Mouse (Mus musculus) MEL (cell line): ENCODE measurements around the gene Gm26897. TPM values are rescaled to one million over a fixed set of nuclear protein-coding genes. Genes with fewer than 3 reads are reported as not detected.

Experiments used
- DNase-seq: peaks from one replicate; pipeline ENCODE4 v3.0.0; 2011; ENCODE audit warnings: low read depth, low spot score
- H3K27ac ChIP-seq: 2 replicates; pipeline ENCODE4 v1.5.1; 2012; ENCODE audit warnings: low read depth, mild to moderate bottlenecking, control low read depth, low read length, moderate library complexity; ENCODE audit not compliant: control insufficient read depth
- H3K27me3 ChIP-seq, 2 experiments: fragments of 150-350 bp in 1 of 2; sonication (generic) in 1 of 2; 2 replicates each; pipeline ENCODE4 v1.6.1; 2012; ENCODE audit warnings: low read length in 2 of 2, mild to moderate bottlenecking in 2 of 2, improper control_type of control experiment in 1 of 2, moderate library complexity in 1 of 2; ENCODE audit not compliant: insufficient read depth in 2 of 2, control insufficient read depth in 1 of 2
- H3K36me3 ChIP-seq, 2 experiments: 2 replicates each; pipeline ENCODE4 v1.6.1; 2012 to 2014; ENCODE audit warnings: low read length in 2 of 2, improper control_type of control experiment in 1 of 2, inconsistent platforms in 1 of 2, mild to moderate bottlenecking in 1 of 2; ENCODE audit not compliant: insufficient read depth in 2 of 2, control insufficient read depth in 1 of 2
- H3K4me1 ChIP-seq, 2 experiments: fragments of 150-350 bp in 1 of 2; sonication (generic) in 1 of 2; 2 replicates each; pipeline ENCODE4 v1.6.1; 2012; ENCODE audit warnings: low read length in 2 of 2, improper control_type of control experiment in 1 of 2, mild to moderate bottlenecking in 1 of 2; ENCODE audit not compliant: insufficient read depth in 2 of 2, control insufficient read depth in 1 of 2
- H3K4me3 ChIP-seq, 2 experiments: fragments of 150-350 bp in 1 of 2; sonication (generic) in 1 of 2; 2 replicates each; pipeline ENCODE4 v1.5.1; 2012; ENCODE audit warnings: low read depth in 2 of 2, low read length in 2 of 2, mild to moderate bottlenecking in 2 of 2, moderate library complexity in 2 of 2, control low read depth in 1 of 2, improper control_type of control experiment in 1 of 2; ENCODE audit not compliant: control insufficient read depth in 1 of 2, insufficient read depth in 1 of 2
- H3K79me2 ChIP-seq: 2 replicates; pipeline ENCODE4 v1.6.1; 2012; ENCODE audit warnings: mild to moderate bottlenecking, low read length, moderate library complexity; ENCODE audit not compliant: control insufficient read depth, poor library complexity, insufficient read depth
- H3K9ac ChIP-seq: 2 replicates; pipeline ENCODE4 v1.6.1; 2012; ENCODE audit warnings: low read depth, mild to moderate bottlenecking, control low read depth, low read length, moderate library complexity; ENCODE audit not compliant: control insufficient read depth, poor library complexity, severe bottlenecking
- H3K9me3 ChIP-seq: fragments of 150-350 bp; sonication (generic); replicated peaks from 2 replicates; pipeline ENCODE4 v1.6.1; 2012; ENCODE audit warnings: mild to moderate bottlenecking, low read length, improper control_type of control experiment, moderate library complexity; ENCODE audit not compliant: insufficient read depth
- CHD2 ChIP-seq: IDR thresholded peaks from 2 replicates; pipeline ENCODE4 v1.6.1; 2011; ENCODE audit warnings: low read length, improper control_type of control experiment
- CTCF ChIP-seq, 3 experiments: IDR thresholded peaks in 2 of 3; conservative IDR thresholded peaks in 1 of 3; 2 replicates each; pipeline ENCODE4 v1.5.1; 2011 to 2012; ENCODE audit warnings: low read length in 3 of 3, low read depth in 2 of 3, mild to moderate bottlenecking in 2 of 3, improper control_type of control experiment in 1 of 3, inconsistent platforms in 1 of 3, mixed read lengths in 1 of 3, moderate library complexity in 1 of 3; ENCODE audit not compliant: control insufficient read depth in 1 of 3, insufficient read depth in 1 of 3, poor library complexity in 1 of 3, severe bottlenecking in 1 of 3
- EP300 ChIP-seq, 2 experiments: IDR thresholded peaks; 2 replicates each; pipeline ENCODE4 v1.6.1; 2011; ENCODE audit warnings: improper control_type of control experiment in 2 of 2, low read length in 2 of 2, low read depth in 1 of 2, mild to moderate bottlenecking in 1 of 2
- ETS1 ChIP-seq: IDR thresholded peaks from 2 replicates; pipeline ENCODE4 v1.6.1; 2012; ENCODE audit warnings: low read depth, mild to moderate bottlenecking, inconsistent platforms, low read length, improper control_type of control experiment, moderate library complexity
- HCFC1 ChIP-seq: IDR thresholded peaks from 2 replicates; pipeline ENCODE4 v1.6.1; 2012; ENCODE audit warnings: low read depth, mild to moderate bottlenecking, inconsistent platforms, low read length, improper control_type of control experiment, moderate library complexity
- JUND ChIP-seq: IDR thresholded peaks from 2 replicates; pipeline ENCODE4 v1.6.1; 2011; ENCODE audit warnings: low read depth, mild to moderate bottlenecking, improper control_type of control experiment, low read length
- KAT2A ChIP-seq: conservative IDR thresholded peaks from 2 replicates; pipeline ENCODE4 v1.6.1; 2012; ENCODE audit warnings: low read depth, low read length, improper control_type of control experiment, inconsistent platforms
- MAFK ChIP-seq: IDR thresholded peaks from 2 replicates; pipeline ENCODE4 v1.6.1; 2011; ENCODE audit warnings: low read depth, mild to moderate bottlenecking, low read length, improper control_type of control experiment, borderline replicate concordance
- MAX ChIP-seq: IDR thresholded peaks from 2 replicates; pipeline ENCODE4 v1.6.1; 2011; ENCODE audit warnings: low read length, improper control_type of control experiment
- MAZ ChIP-seq: IDR thresholded peaks from 2 replicates; pipeline ENCODE4 v1.6.1; 2012; ENCODE audit warnings: low read depth, mild to moderate bottlenecking, inconsistent platforms, low read length, improper control_type of control experiment
- MYB ChIP-seq: IDR thresholded peaks from 2 replicates; pipeline ENCODE4 v1.6.1; 2011; ENCODE audit warnings: mild to moderate bottlenecking, low read depth, low read length, improper control_type of control experiment
- NELFE ChIP-seq: IDR thresholded peaks from 2 replicates; pipeline ENCODE4 v1.6.1; 2011; ENCODE audit warnings: low read depth, low read length, improper control_type of control experiment
- POLR2A ChIP-seq, 2 experiments: IDR thresholded peaks; 2 replicates each; pipeline ENCODE4 v1.6.1; 2011 to 2012; ENCODE audit warnings: low read length in 2 of 2, mild to moderate bottlenecking in 2 of 2, control low read depth in 1 of 2, improper control_type of control experiment in 1 of 2, low read depth in 1 of 2, moderate library complexity in 1 of 2; ENCODE audit not compliant: control insufficient read depth in 1 of 2, insufficient read depth in 1 of 2, poor library complexity in 1 of 2
- POLR2AphosphoS2 ChIP-seq: IDR thresholded peaks from 2 replicates; pipeline ENCODE4 v1.6.1; 2011; ENCODE audit warnings: low read length, improper control_type of control experiment
- RAD21 ChIP-seq: IDR thresholded peaks from 2 replicates; pipeline ENCODE4 v1.6.1; 2011; ENCODE audit warnings: mild to moderate bottlenecking, low read depth, low read length, improper control_type of control experiment
- RCOR1 ChIP-seq: IDR thresholded peaks from 2 replicates; pipeline ENCODE4 v1.6.1; 2012; ENCODE audit warnings: low read depth, mild to moderate bottlenecking, inconsistent platforms, low read length, improper control_type of control experiment
- SIN3A ChIP-seq: IDR thresholded peaks from 2 replicates; pipeline ENCODE4 v1.6.1; 2012; ENCODE audit warnings: low read length, improper control_type of control experiment, inconsistent platforms
- SMC3 ChIP-seq: IDR thresholded peaks from 2 replicates; pipeline ENCODE4 v1.6.1; 2011; ENCODE audit warnings: low read depth, low read length, improper control_type of control experiment
- TAL1 ChIP-seq: IDR thresholded peaks from 2 replicates; pipeline ENCODE4 v1.6.1; 2012; ENCODE audit warnings: mild to moderate bottlenecking, inconsistent platforms, low read length, moderate library complexity, mixed read lengths
- TBP ChIP-seq: IDR thresholded peaks from 2 replicates; pipeline ENCODE4 v1.8.0; 2011; ENCODE audit warnings: low read depth, low read length, improper control_type of control experiment
- UBTF ChIP-seq: IDR thresholded peaks from 2 replicates; pipeline ENCODE4 v1.6.1; 2012; ENCODE audit warnings: low read depth, mild to moderate bottlenecking, inconsistent platforms, low read length, improper control_type of control experiment, moderate library complexity, borderline replicate concordance; ENCODE audit not compliant: insufficient read depth
- USF2 ChIP-seq, 2 experiments: IDR thresholded peaks; 2 replicates each; pipeline ENCODE4 v1.6.1; 2011 to 2012; ENCODE audit warnings: improper control_type of control experiment in 2 of 2, low read length in 2 of 2, borderline replicate concordance in 1 of 2, inconsistent platforms in 1 of 2, low read depth in 1 of 2, mild to moderate bottlenecking in 1 of 2; ENCODE audit not compliant: insufficient read depth in 1 of 2
- polyA plus RNA-seq, 2 experiments: library from polyadenylated mRNA; stranded (reverse) in 1 of 2; unstranded in 1 of 2; fragments of >175 nt in 1 of 2; fragments of >200 nt in 1 of 2; gene quantifications; 2 replicates each; pipeline versions ENCODE4 v1.2.1 to v1.2.4; 2012; ENCODE audit warnings: low replicate concordance in 2 of 2, low read depth in 1 of 2; ENCODE audit not compliant: insufficient read length in 2 of 2, insufficient read depth in 1 of 2, missing spikeins in 1 of 2
- total RNA-seq: library from RNA; depleted of rRNA; stranded (reverse); fragments of 300-350 nt; gene quantifications from 2 replicates; pipeline ENCODE4 v1.2.3, GENCODE M21; 2012

The Gm26897 gene
- total and polyA plus RNA-seq, 3 experiments = not detected

DNA sequence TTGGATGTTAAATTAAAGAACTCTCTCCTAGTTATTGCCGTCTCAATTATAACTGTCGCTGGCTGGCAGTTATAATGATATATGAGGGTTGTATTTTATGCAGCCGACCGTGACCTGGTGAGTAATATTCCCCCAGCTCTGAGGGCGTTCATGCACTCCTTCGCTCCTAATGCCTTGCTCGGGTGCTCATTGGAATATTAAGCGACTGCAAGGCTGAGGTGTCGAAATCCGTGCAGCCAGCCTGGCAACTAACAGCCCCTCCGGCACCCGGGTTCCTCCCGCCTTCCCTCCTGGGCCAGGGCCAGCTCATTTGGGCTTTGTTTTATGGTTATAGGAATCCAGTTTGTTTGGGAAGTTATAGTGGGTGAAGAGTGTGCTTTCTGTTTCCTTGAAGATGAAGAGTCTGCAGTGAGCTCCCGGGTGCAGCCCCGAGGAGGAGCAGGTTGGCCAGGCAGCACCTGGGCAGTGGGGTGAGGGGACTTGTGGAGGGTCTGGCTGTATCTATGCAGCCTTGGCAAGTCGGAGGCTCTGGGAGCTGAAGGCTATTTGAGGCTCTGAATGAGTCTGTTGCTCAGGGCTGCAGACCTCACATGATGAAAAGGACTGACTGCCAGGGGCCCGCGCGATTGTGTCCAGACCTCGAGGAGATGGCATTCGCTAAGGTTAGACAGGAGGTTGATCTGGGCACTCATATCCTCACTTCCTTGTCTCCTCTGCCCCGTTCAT lies 8.4 kb upstream of the Gm26897 start:
- Histone ChIP-seq H3K9ac (no peak overlapping the region), H3K27me3 (no peaks in the 10 kb centered on the region), H3K27ac (no peak overlapping the region)
- DNase-seq = no peak
- TF ChIP-seq CHD2 = no peak
- no peak for TF ChIP-seq UBTF
- no peak for TF ChIP-seq MAFK
- TF ChIP-seq NELFE = no peak
- TF ChIP-seq HCFC1 = no peak
- no peak for TF ChIP-seq JUND
- TF ChIP-seq RCOR1 = no peak
- TF ChIP-seq, all 39 proteins: peak for 0
- Histone ChIP-seq H3K4me1 (no peaks in the 10 kb centered on the region), H3K79me2 (no peaks in the 10 kb centered on the region), H3K36me3 (no peaks in the 10 kb centered on the region), H3K9me3 (no peaks in the 10 kb centered on the region), H3K4me3 (no peak overlapping the region)

DNA sequence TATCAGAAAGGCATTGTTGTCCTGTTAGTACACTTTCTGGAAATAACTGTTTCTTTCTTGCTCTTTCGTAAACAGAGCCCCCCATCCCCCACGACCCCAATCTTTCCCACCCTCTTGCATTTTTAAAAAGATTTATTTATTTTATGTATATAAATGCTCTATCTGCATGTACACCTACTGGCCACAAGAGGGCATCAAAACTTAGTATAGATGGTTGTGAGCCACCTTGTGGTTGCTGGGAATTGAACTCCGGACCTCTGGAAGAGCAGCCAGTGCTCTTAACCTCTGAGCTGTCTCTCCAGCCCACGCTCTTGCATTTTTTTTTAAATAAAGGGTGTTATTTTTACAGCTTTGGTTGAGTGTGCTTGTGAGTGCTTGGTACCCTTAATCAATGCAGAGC lies 5.3 kb upstream of the Gm26897 start:
- no peaks in the 10 kb centered on the region for H3K36me3 ChIP-seq
- no peak for DNase-seq
- H3K4me1 ChIP-seq = no peaks in the 10 kb centered on the region
- H3K79me2 ChIP-seq = no peaks in the 10 kb centered on the region
- TF ChIP-seq RAD21 = peak; percentile 12
- TF ChIP-seq MYB = no peak
- peak; percentile 34; the same call in 1 of the 2 replicates for TF ChIP-seq SMC3
- TF ChIP-seq CTCF (IDR thresholded peaks at IDR 0.05 in 2 of 3, conservative IDR thresholded peaks at IDR 0.05 in 1 of 3; ENCODE audit: control insufficient read depth in 1 of 3, insufficient read depth in 1 of 3, low read depth in 2 of 3, low read length in 3 of 3, poor library complexity in 1 of 3, severe bottlenecking in 1 of 3) = peak in 2 of 3 experiments; percentile 15 to 52; a peak in 3 of 6 replicates
- H3K27ac ChIP-seq = no peak overlapping the region
- H3K4me3 ChIP-seq = no peak overlapping the region
- no peaks in the 10 kb centered on the region for H3K27me3 ChIP-seq
- no peaks in the 10 kb centered on the region for H3K9me3 ChIP-seq
- H3K9ac ChIP-seq = no peak overlapping the region

DNA sequence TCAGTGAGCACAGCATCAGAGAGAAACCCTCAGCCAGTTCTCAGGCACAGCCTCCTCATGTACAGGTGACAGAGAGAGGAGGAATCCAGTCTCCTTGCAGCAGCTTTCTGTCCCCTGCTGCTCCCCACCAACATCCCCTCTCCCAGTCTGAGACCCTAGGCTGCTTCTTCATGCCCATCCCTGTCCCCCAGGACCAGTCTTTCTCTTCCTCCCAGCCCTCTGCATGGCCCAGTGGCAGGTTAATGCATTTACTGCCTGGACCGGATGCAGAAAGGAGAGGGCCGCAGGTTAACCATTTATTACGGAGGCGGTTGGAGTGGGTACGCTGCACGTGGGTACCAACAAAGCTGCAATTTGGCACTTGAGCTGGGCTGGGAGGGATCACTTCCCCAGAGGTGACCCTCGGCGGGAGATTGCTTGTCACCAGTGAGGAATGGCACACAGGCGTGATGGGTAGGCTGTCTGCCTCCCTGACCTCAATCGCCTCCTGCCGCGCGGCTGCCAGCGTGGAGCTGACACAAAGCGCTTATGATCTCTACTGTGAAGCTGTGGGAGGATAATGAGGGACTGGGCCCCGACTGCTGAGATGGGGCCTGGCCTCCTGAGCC lies 3.1 kb upstream of the Gm26897 start:
- no peak overlapping the region for H3K4me3 ChIP-seq
- TF ChIP-seq MAX (no peak), RCOR1 (no peak), POLR2A (IDR thresholded peaks at IDR 0.05; ENCODE audit: control insufficient read depth in 1 of 2, insufficient read depth in 1 of 2, low read depth in 1 of 2, low read length in 2 of 2, poor library complexity in 1 of 2) (no peak), POLR2AphosphoS2 (no peak), SIN3A (no peak), ETS1 (no peak), EP300 (IDR thresholded peaks at IDR 0.05; ENCODE audit: low read depth in 1 of 2, low read length in 2 of 2) (no peak), UBTF (no peak), CHD2 (no peak), USF2 (IDR thresholded peaks at IDR 0.05; ENCODE audit: borderline replicate concordance in 1 of 2, insufficient read depth in 1 of 2, low read depth in 1 of 2, low read length in 2 of 2) (no peak), MAZ (no peak), KAT2A (no peak), TAL1 (no peak), TBP (no peak), RAD21 (no peak), SMC3 (no peak), MYB (no peak)
- no peaks in the 10 kb centered on the region for H3K36me3 ChIP-seq
- no peaks in the 10 kb centered on the region for H3K9me3 ChIP-seq
- no peaks in the 10 kb centered on the region for H3K4me1 ChIP-seq
- H3K27me3 ChIP-seq = no peaks in the 10 kb centered on the region
- H3K79me2 ChIP-seq = no peaks in the 10 kb centered on the region
- H3K27ac ChIP-seq = no peak overlapping the region
- DNase-seq = no peak
- no peak overlapping the region for H3K9ac ChIP-seq
